Comparison of ENCODE assay signal across 17 mouse cellular contexts in genomic region chr17:29708783-29709182, GRCm38 (mm10). TPM values are rescaled to one million over a fixed set of nuclear protein-coding genes. Genes with fewer than 3 reads are reported as not detected.
DNase-seq lines count a peak whose midpoint lies in the region; ATAC-seq and TF ChIP-seq lines count a peak whose summit lies in the region.
"Had no signal": no experiment of that assay in that cellular context is flagged by ENCODE, and none has a peak within 500 bp of the region (broad histone marks: within the 10 kb centered on the region; RNA-seq: fewer than 3 reads in every experiment).

No protein-coding gene starts in this region.

- no peak for TF ChIP-seq EP300 in liver, embryonic 14.5 days (IDR thresholded peaks at IDR 0.05; ENCODE audit: low read depth)

- no peak for TF ChIP-seq CTCF in liver, embryonic 14.5 days (IDR thresholded peaks at IDR 0.05; ENCODE audit: low read depth)

- H3K4me3 ChIP-seq in forebrain, embryonic 12.5 days (replicated peaks) = no peak overlapping the region
- H3K4me3 ChIP-seq in forebrain, embryonic 16.5 days (replicated peaks; ENCODE audit: low read length) = no peak overlapping the region
- H3K4me3 ChIP-seq in hindbrain, embryonic 10.5 days = no peak overlapping the region
- H3K4me3 ChIP-seq in hindbrain, embryonic 11.5 days (ENCODE audit: low read depth, low read length) = no peak overlapping the region
- no peak overlapping the region for H3K4me3 ChIP-seq in embryonic facial prominence, embryonic 10.5 days
- H3K4me3 ChIP-seq in liver, embryonic 14.5 days (ENCODE audit: insufficient read depth in 1 of 2, low read depth in 2 of 2, low read length in 2 of 2) = no peak overlapping the region
- H3K4me3 ChIP-seq: erythroblast, embryonic 14.5 days; neural tube, embryonic 12.5 days; stomach, embryonic 15.5 days had no signal

- no peak overlapping the region for H3K4me2 ChIP-seq in forebrain, embryonic 12.5 days
- no peak overlapping the region for H3K4me2 ChIP-seq in forebrain, embryonic 16.5 days (ENCODE audit: low read length)
- no peak overlapping the region for H3K4me2 ChIP-seq in hindbrain, embryonic 11.5 days (replicated peaks; ENCODE audit: low read depth, low read length)
- no peak overlapping the region for H3K4me2 ChIP-seq in liver, embryonic 14.5 days (ENCODE audit: low read depth)
- H3K4me2 ChIP-seq: neural tube, embryonic 12.5 days; stomach, embryonic 15.5 days had no signal

- H3K4me1 ChIP-seq in forebrain, embryonic 12.5 days = peaks cover 72% of the 10 kb centered on the region
- peaks cover 76% of the 10 kb centered on the region for H3K4me1 ChIP-seq in forebrain, embryonic 16.5 days (replicated peaks; ENCODE audit: control insufficient read depth, insufficient read depth, low read length)
- peaks cover 71% of the 10 kb centered on the region for H3K4me1 ChIP-seq in hindbrain, embryonic 10.5 days (replicated peaks)
- H3K4me1 ChIP-seq in hindbrain, embryonic 11.5 days (replicated peaks; ENCODE audit: control insufficient read depth, insufficient read depth, low read length) = peaks cover 9% of the 10 kb centered on the region
- H3K4me1 ChIP-seq in embryonic facial prominence, embryonic 10.5 days = peaks cover 55% of the 10 kb centered on the region
- peaks cover 0 to 4% of the 10 kb centered on the region in 2 experiments; a peak in 3 of 4 replicates for H3K4me1 ChIP-seq in liver, embryonic 14.5 days (replicated peaks; ENCODE audit: control insufficient read depth in 2 of 2, insufficient read depth in 2 of 2, low read length in 1 of 2)

- no peaks in the 10 kb centered on the region for H3K27me3 ChIP-seq in forebrain, embryonic 12.5 days
- no peaks in the 10 kb centered on the region for H3K27me3 ChIP-seq in forebrain, embryonic 16.5 days (replicated peaks; ENCODE audit: control insufficient read depth, insufficient read depth, low read length)
- H3K27me3 ChIP-seq in hindbrain, embryonic 10.5 days (ENCODE audit: insufficient read depth, poor library complexity, severe bottlenecking) = no peaks in the 10 kb centered on the region
- no peaks in the 10 kb centered on the region for H3K27me3 ChIP-seq in hindbrain, embryonic 11.5 days (ENCODE audit: control insufficient read depth, insufficient read depth, low read length)
- no peaks in the 10 kb centered on the region for H3K27me3 ChIP-seq in embryonic facial prominence, embryonic 10.5 days (replicated peaks; ENCODE audit: low read depth, poor library complexity, severe bottlenecking)
- H3K27me3 ChIP-seq in liver, embryonic 14.5 days (ENCODE audit: control insufficient read depth, insufficient read depth, low read length) = no peaks in the 10 kb centered on the region
- H3K27me3 ChIP-seq: neural tube, embryonic 12.5 days; stomach, embryonic 15.5 days had no signal

- H3K9me3 ChIP-seq in forebrain, embryonic 12.5 days = no peaks in the 10 kb centered on the region
- H3K9me3 ChIP-seq in forebrain, embryonic 16.5 days (ENCODE audit: control insufficient read depth, low read length) = no peaks in the 10 kb centered on the region
- H3K9me3 ChIP-seq in hindbrain, embryonic 10.5 days = no peaks in the 10 kb centered on the region
- no peaks in the 10 kb centered on the region for H3K9me3 ChIP-seq in hindbrain, embryonic 11.5 days (ENCODE audit: control insufficient read depth, low read length)
- H3K9me3 ChIP-seq in embryonic facial prominence, embryonic 10.5 days = no peaks in the 10 kb centered on the region
- H3K9me3 ChIP-seq in liver, embryonic 14.5 days (ENCODE audit: control insufficient read depth, low read length) = no peaks in the 10 kb centered on the region
- H3K9me3 ChIP-seq: neural tube, embryonic 12.5 days; stomach, embryonic 15.5 days had no signal

- no peak for DNase-seq in hindbrain, embryonic 10.5 days (ENCODE audit: low spot score)
- no peak for DNase-seq in hindbrain, embryonic 11.5 days (ENCODE audit: low spot score)
- DNase-seq in embryonic facial prominence, embryonic 10.5 days (ENCODE audit: low spot score) = no peak
- no peak for DNase-seq in liver, embryonic 14.5 days (ENCODE audit: low read depth in 3 of 3, low spot score in 3 of 3)
- DNase-seq in layer of hippocampus, adult 11-12 months (ENCODE audit: low spot score) = no peak
- DNase-seq in lung, adult 18-20 months = no peak
- DNase-seq: adrenal gland, adult 2 months; cerebellum, adult 11 months; cerebellum, postnatal 25 days; lung, adult 2 months; lung, postnatal 4 days; thymus, adult 2 months had no signal

- no peak overlapping the region for H3K9ac ChIP-seq in forebrain, embryonic 12.5 days
- no peak overlapping the region for H3K9ac ChIP-seq in forebrain, embryonic 16.5 days (replicated peaks; ENCODE audit: low read depth, low read length)
- H3K9ac ChIP-seq in hindbrain, embryonic 11.5 days (ENCODE audit: low read depth, low read length) = no peak overlapping the region
- H3K9ac ChIP-seq in liver, embryonic 14.5 days (replicated peaks) = no peak overlapping the region
- H3K9ac ChIP-seq: neural tube, embryonic 12.5 days; stomach, embryonic 15.5 days had no signal

- ATAC-seq in forebrain, embryonic 12.5 days (ENCODE audit: low FRiP score) = no peak
- ATAC-seq in forebrain, embryonic 16.5 days = no peak
- no peak for ATAC-seq in hindbrain, embryonic 11.5 days (ENCODE audit: low FRiP score)
- ATAC-seq in liver, embryonic 14.5 days (ENCODE audit: insufficient read depth) = peak; percentile 63; the same call in 1 of the 2 replicates

- H3K27ac ChIP-seq in forebrain, embryonic 12.5 days = 0 out of 2 replicates have a peak overlapping the region, but pooled peaks have one; percentile 0
- H3K27ac ChIP-seq in forebrain, embryonic 16.5 days (ENCODE audit: low read length) = no peak overlapping the region
- H3K27ac ChIP-seq in hindbrain, embryonic 10.5 days = 0 out of 2 replicates have a peak overlapping the region, but pooled peaks have one; percentile 50
- H3K27ac ChIP-seq in hindbrain, embryonic 11.5 days (ENCODE audit: low read depth, low read length) = no peak overlapping the region
- peak overlapping the region; percentile 31; the same call in 1 of the 2 replicates for H3K27ac ChIP-seq in embryonic facial prominence, embryonic 10.5 days (replicated peaks)
- H3K27ac ChIP-seq in liver, embryonic 14.5 days = no peak overlapping the region
- H3K27ac ChIP-seq: neural tube, embryonic 12.5 days; stomach, embryonic 15.5 days had no signal

- WGBS in forebrain, embryonic 12.5 days = 83% methylated on average over 5 of the region's 5 CpGs
- WGBS in forebrain, embryonic 16.5 days = 82% methylated on average over 5 of the region's 5 CpGs
- WGBS in hindbrain, embryonic 10.5 days = 83% methylated on average over 5 of the region's 5 CpGs
- WGBS in hindbrain, embryonic 11.5 days = 81% methylated on average over 5 of the region's 5 CpGs
- WGBS in embryonic facial prominence, embryonic 10.5 days = 88% methylated on average over 5 of the region's 5 CpGs
- 41% methylated on average over 5 of the region's 5 CpGs for WGBS in liver, embryonic 14.5 days (ENCODE audit: insufficient replicate concordance)

- H3K36me3 ChIP-seq in forebrain, embryonic 12.5 days (replicated peaks) = peaks cover 7% of the 10 kb centered on the region
- no peaks in the 10 kb centered on the region for H3K36me3 ChIP-seq in forebrain, embryonic 16.5 days (ENCODE audit: control insufficient read depth, insufficient read depth)
- peaks cover 21% of the 10 kb centered on the region for H3K36me3 ChIP-seq in hindbrain, embryonic 10.5 days
- H3K36me3 ChIP-seq in hindbrain, embryonic 11.5 days (ENCODE audit: control insufficient read depth, insufficient read depth, low read length) = no peaks in the 10 kb centered on the region
- H3K36me3 ChIP-seq in embryonic facial prominence, embryonic 10.5 days (replicated peaks) = peaks cover 36% of the 10 kb centered on the region
- H3K36me3 ChIP-seq in liver, embryonic 14.5 days (replicated peaks; ENCODE audit: control insufficient read depth, insufficient read depth, low read depth) = peaks cover 2% of the 10 kb centered on the region

RNA-seq across cellular contexts. Expression of gene Ccdc167, which starts 8.1 kb away (rescaled TPM):
- polyA plus RNA-seq in forebrain, embryonic 12.5 days (2016; fragmentation: Nextera tagmentation; extraction: Ambion mirVana) = 15.8 and 17.8 TPM in 2 replicates
- polyA plus RNA-seq in forebrain, embryonic 16.5 days (2015; fragmentation: Nextera tagmentation; extraction: Ambion mirVana) = 9.3 and 11.6 TPM in 2 replicates
- polyA plus RNA-seq in hindbrain, embryonic 10.5 days (2016; fragmentation: Nextera tagmentation; extraction: Ambion mirVana) = 16.4 and 16.8 TPM in 2 replicates
- 14.8 and 15.2 TPM in 2 replicates for polyA plus RNA-seq in hindbrain, embryonic 11.5 days (2014; fragmentation: Nextera tagmentation; extraction: Ambion mirVana)
- polyA plus RNA-seq in embryonic facial prominence, embryonic 10.5 days (2016; fragmentation: Nextera tagmentation; extraction: Ambion mirVana) = 16.5 and 18.1 TPM in 2 replicates
- 3.8 and 7.6 TPM in 2 replicates for polyA plus RNA-seq in liver, embryonic 14.5 days (2012; rRNA removed)
- 10.1 TPM in 2 replicates for polyA plus RNA-seq in liver, embryonic 14.5 days (2014; fragmentation: Nextera tagmentation; extraction: Ambion mirVana)

RNA-seq across cellular contexts. Expression of gene Cmtr1, which starts 48.4 kb away (rescaled TPM):
- 154 and 166 TPM in 2 replicates for polyA plus RNA-seq in forebrain, embryonic 12.5 days (2016; fragmentation: Nextera tagmentation; extraction: Ambion mirVana)
- 132 and 146 TPM in 2 replicates for polyA plus RNA-seq in forebrain, embryonic 16.5 days (2015; fragmentation: Nextera tagmentation; extraction: Ambion mirVana)
- 135 and 149 TPM in 2 replicates for polyA plus RNA-seq in hindbrain, embryonic 10.5 days (2016; fragmentation: Nextera tagmentation; extraction: Ambion mirVana)
- 107 and 141 TPM in 2 replicates for polyA plus RNA-seq in hindbrain, embryonic 11.5 days (2014; fragmentation: Nextera tagmentation; extraction: Ambion mirVana)
- polyA plus RNA-seq in embryonic facial prominence, embryonic 10.5 days (2016; fragmentation: Nextera tagmentation; extraction: Ambion mirVana) = 135 and 140 TPM in 2 replicates
- polyA plus RNA-seq in liver, embryonic 14.5 days (2012; rRNA removed) = 14.9 and 16.1 TPM in 2 replicates
- polyA plus RNA-seq in liver, embryonic 14.5 days (2014; fragmentation: Nextera tagmentation; extraction: Ambion mirVana) = 55.9 and 66.0 TPM in 2 replicates

Comparison
In these comparisons a context has a peak if more than half of its experiments do, and no peak if none do; other contexts are left out.
1. H3K27ac ChIP-seq: peak in forebrain, embryonic 12.5 days (single experiment), hindbrain, embryonic 10.5 days (single experiment) and embryonic facial prominence, embryonic 10.5 days (single experiment); none in forebrain, embryonic 16.5 days (single experiment), hindbrain, embryonic 11.5 days (single experiment) and liver, embryonic 14.5 days (single experiment).